7 mouse cellular contexts compared by ENCODE assay signal in genomic region chr11:114198317-114199032, GRCm38 (mm10).
A peak's percentile ranks its signal among the peaks of the same experiment; 100 is the strongest.
DNase-seq lines count a peak whose midpoint lies in the region; ATAC-seq and TF ChIP-seq lines count a peak whose summit lies in the region.

No protein-coding gene starts in this region.

- peak overlapping the region; percentile 51 for H3K4me2 ChIP-seq in intestine, embryonic 15.5 days (replicated peaks)
- H3K4me2 ChIP-seq in stomach, postnatal 0 days (replicated peaks; ENCODE audit: low read depth), result peak overlapping the region; percentile 38

- DNase-seq in brain, embryonic 18.5 days (ENCODE audit: low read depth, low spot score), result peak; percentile 60
- DNase-seq in embryo, embryonic 11 days, result peak; percentile 82
- DNase-seq in gonadal fat pad, adult 2 months (ENCODE audit: low read depth), result peak; percentile 4
- DNase-seq in left cerebral cortex, adult 2 months (ENCODE audit: extremely low spot score in 1 of 2, low spot score in 2 of 2), result peak; percentile 88 to 92
- peak; percentile 95 to 96 for DNase-seq in lung, postnatal 4 days
- peak; percentile 82 for DNase-seq in stomach, postnatal 0 days (ENCODE audit: low spot score)

- H3K27me3 ChIP-seq in intestine, embryonic 15.5 days (replicated peaks), result no peaks in the 10 kb centered on the region
- H3K27me3 ChIP-seq in stomach, postnatal 0 days (ENCODE audit: control insufficient read depth, insufficient read depth, low read length), result no peaks in the 10 kb centered on the region

- H3K27ac ChIP-seq in intestine, embryonic 15.5 days, result peak overlapping the region; percentile 90
- H3K27ac ChIP-seq in left cerebral cortex, adult 2 months, result peak overlapping the region; percentile 65
- H3K27ac ChIP-seq in stomach, postnatal 0 days (replicated peaks), result peak overlapping the region; percentile 80

- ATAC-seq in intestine, embryonic 15.5 days, result peak; percentile 98
- peak; percentile 94 for ATAC-seq in stomach, postnatal 0 days (ENCODE audit: low FRiP score, low TSS enrichment)

- intact Hi-C loops in left cerebral cortex, adult 2 months (cut with DNase I), result loop anchor here (5.0 kb wide), 1 partner anchor 271 kb away; no protein-coding TSS in a partner anchor

- H3K9me3 ChIP-seq in intestine, embryonic 15.5 days, result no peaks in the 10 kb centered on the region
- H3K9me3 ChIP-seq in stomach, postnatal 0 days (ENCODE audit: control insufficient read depth, low read length), result no peaks in the 10 kb centered on the region

- no peak overlapping the region for H3K9ac ChIP-seq in intestine, embryonic 15.5 days
- H3K9ac ChIP-seq in stomach, postnatal 0 days (ENCODE audit: low read length), result peak overlapping the region; percentile 38; the same call in 1 of the 2 replicates

- peak; percentile 74 for TF ChIP-seq EP300 in stomach, postnatal 0 days (optimal IDR thresholded peaks at IDR 0.05)

- peaks cover 15% of the 10 kb centered on the region for H3K4me1 ChIP-seq in intestine, embryonic 15.5 days (replicated peaks)
- no peaks in the 10 kb centered on the region; the same call in 1 of the 2 replicates for H3K4me1 ChIP-seq in stomach, postnatal 0 days (replicated peaks; ENCODE audit: control insufficient read depth, insufficient read depth)

- no peak; the same call in 1 of the 2 replicates for TF ChIP-seq CTCF in left cerebral cortex, adult 2 months (IDR thresholded peaks at IDR 0.05)
- TF ChIP-seq CTCF in stomach, postnatal 0 days (IDR thresholded peaks at IDR 0.05; ENCODE audit: low read depth), result peak; percentile 45

- 25% methylated on average over 15 of the region's 15 CpGs for WGBS in intestine, embryonic 15.5 days
- 25% methylated on average over 14 of the region's 15 CpGs for WGBS in stomach, postnatal 0 days

- no peaks in the 10 kb centered on the region for H3K36me3 ChIP-seq in intestine, embryonic 15.5 days
- no peaks in the 10 kb centered on the region for H3K36me3 ChIP-seq in stomach, postnatal 0 days (ENCODE audit: control insufficient read depth, insufficient read depth, low read length)

- 0 out of 2 replicates have a peak overlapping the region, but pooled peaks have one; percentile 10 for H3K4me3 ChIP-seq in intestine, embryonic 15.5 days (replicated peaks)
- no peak overlapping the region for H3K4me3 ChIP-seq in left cerebral cortex, adult 2 months
- 0 out of 2 replicates have a peak overlapping the region, but pooled peaks have one; percentile 1 for H3K4me3 ChIP-seq in stomach, postnatal 0 days (ENCODE audit: low read depth, low read length)

Comparison
In these comparisons a context has a peak if more than half of its experiments do, and no peak if none do; other contexts are left out.
1. DNase-seq: peak in every context shown above with its lines; median percentile 96 in lung, postnatal 4 days; 90 in left cerebral cortex, adult 2 months; 82 in embryo, embryonic 11 days; 82 in stomach, postnatal 0 days; 60 in brain, embryonic 18.5 days; 4 in gonadal fat pad, adult 2 months.